Mouse (Mus musculus) ovary, postnatal 10 days (tissue): ENCODE results near the gene 4930590J08Rik.

Source experiments
- DNase-seq: peaks from one replicate; pipeline ENCODE4 v3.0.0; 2022; ENCODE audit warnings: low spot score

4930590J08Rik gene

GRCm38 (mm10) chr6:91965060-91965459 lies 62.5 kb downstream of the 4930590J08Rik start:
- no peak for DNase-seq

DNA sequence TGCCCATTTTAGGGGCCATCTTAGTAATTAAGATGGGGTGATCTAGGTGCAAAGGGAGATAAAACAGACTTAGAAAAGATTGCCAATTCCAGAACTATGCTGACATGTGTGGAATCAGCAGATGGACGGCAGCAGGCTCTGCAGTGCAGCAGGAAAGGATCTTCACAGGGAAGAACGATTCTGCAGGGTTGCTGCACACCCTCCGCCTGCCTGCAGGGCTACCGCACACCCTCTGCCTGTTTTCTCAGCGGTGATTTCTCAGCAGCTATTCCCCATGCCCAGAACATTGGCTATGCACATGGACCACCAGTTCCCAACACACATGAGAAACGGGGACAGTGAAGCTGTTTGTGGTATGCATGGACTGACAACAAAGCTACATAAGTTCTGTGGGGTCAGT lies 63.4 kb downstream of the 4930590J08Rik start:
- no peak for DNase-seq

GRCm38 (mm10) chr6:91972201-91972646 lies 69.6 kb downstream of the 4930590J08Rik start:
- no peak for DNase-seq

DNA sequence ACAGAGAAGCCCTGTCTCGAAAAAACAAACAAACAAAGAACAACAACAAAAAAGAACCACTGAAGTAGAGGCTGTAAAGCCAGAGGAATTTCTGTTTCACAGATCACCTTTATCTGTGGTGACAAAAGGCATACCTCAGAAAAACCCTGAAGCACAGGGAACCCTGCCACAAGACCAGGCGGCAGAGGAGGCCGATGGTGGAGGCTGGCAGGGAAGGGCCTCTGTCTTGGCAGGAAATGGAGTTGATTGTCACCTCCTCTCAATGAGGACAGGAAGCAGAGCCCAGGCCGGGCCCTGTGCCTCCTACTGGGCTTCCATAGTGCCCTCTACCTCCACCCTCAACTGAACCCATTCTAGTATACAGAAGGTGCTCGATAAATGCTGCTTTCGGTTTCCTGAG lies 71.4 kb downstream of the 4930590J08Rik start:
- no peak for DNase-seq

GRCm38 (mm10) chr6:91978371-91979300 lies 76.0 kb downstream of the 4930590J08Rik start, which contains the start of gene Fgd5:
Gene Fgd5 (plus strand): TSS chr6:91978878.
- DNase-seq, result no peak

DNA sequence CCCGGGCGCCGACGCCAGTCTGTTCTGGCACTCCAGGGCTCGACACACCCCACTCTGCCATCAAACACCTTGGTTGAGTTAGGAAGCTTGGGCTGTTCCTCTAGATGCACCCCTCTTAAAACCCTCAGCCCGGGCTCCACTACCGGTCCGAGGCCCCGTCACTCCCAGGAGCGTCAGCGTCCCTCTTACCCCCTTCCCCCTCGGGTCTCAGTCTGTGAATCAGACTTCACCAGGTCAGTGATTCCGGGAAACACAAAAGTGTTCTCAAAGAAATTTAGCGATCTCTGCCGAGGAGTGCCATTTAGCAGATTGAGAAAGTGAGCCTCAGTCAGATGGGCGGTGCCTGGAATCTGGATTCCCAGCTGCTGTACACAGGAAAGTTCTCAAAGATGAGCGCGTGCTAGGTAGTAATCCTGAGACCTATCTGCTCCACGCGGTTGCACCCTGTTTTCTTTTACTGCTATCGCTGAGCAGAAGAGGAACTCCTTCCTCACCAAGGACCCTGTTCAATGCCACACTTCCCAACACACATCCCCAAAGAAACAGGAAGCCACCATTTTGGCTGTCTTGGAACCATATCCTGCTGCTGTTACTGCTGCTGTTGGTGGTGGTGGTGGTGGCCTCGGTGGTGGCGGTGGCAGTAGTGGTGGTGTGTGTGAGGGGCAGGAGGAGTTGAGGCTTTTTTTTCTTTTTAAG lies 76.8 kb downstream of the 4930590J08Rik start:
- no peak for DNase-seq

GRCm38 (mm10) chr6:91980011-91980410 lies 77.4 kb downstream of the 4930590J08Rik start:
- no peak for DNase-seq

DNA sequence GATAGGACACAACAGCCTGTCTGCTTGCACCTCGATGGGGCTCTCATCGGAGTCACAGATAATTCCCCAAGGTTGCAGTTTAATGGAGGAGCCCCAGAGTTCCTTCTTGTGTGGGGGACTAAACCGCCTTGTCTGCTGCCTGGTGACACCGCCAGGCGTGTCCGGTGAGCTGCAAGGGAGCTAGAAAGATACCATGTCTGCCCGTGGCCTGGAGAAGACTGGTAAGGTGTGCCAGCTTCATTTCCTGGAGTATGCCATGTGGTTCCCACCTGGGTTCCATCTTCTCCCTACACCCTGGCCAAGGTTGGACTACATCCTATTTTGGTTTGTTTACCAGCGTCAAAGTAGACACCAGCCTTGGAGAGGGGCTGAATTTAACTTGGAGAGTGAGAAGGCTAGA lies 87.5 kb downstream of the 4930590J08Rik start:
- DNase-seq, result no peak

- DNase-seq, result no peak
These were observed 90.2 kb downstream of the 4930590J08Rik start for GRCm38 (mm10) chr6:91992823-91993222.

DNA sequence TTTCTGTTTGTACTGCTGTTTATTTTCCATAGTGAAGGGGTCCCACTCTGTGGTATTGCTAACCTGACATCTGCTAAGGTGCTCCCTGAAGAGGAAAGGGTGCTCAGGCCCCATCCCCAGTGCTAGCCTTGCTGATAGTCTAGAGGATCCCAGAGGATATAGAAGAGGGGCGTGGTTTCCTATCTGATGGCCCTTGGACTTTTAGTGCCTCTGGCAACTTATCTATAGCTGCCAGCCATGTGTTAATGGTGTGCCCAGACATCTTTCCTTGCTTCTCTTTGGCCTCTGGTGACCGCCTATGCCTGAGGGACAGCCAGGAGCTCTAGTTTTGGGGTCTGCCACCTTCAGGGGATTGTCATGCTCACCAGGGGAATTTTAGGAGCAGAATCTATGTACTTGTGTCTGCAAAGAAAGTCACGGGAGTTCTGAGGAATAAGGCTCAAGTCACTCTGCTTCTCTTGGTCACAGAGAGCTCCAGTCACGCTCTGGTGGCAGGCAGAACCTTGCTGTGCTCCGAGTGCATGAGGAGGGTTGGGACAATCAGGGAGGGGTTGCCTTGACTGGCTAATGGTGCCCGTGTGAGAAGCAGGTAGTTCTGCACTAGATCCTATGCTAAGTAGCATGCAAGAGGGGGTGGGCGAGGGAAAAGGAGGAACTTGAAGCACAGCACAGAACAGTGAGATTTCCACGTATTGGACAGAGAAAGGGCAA lies 91.3 kb downstream of the 4930590J08Rik start:
- DNase-seq, result no peak

GRCm38 (mm10) chr6:91996072-91996471 lies 93.5 kb downstream of the 4930590J08Rik start:
- no peak for DNase-seq
